Mouse (Mus musculus) ES-Bruce4 (cell line): ENCODE data around the gene Psmd9. TPM values are rescaled to one million over a fixed set of nuclear protein-coding genes. Genes with fewer than 3 reads are reported as not detected.

ENCODE experiments used
- H3K27ac ChIP-seq: 2 replicates; pipeline ENCODE4 v1.5.1; 2012; ENCODE audit warnings: low read length, inconsistent platforms; ENCODE audit not compliant: insufficient read depth
- H3K27me3 ChIP-seq: 2 replicates; pipeline ENCODE4 v1.6.1; 2012; ENCODE audit warnings: mild to moderate bottlenecking, low read length, inconsistent platforms; ENCODE audit not compliant: control insufficient read depth, poor library complexity, insufficient read depth, severe bottlenecking
- H3K36me3 ChIP-seq: 2 replicates; pipeline ENCODE4 v1.6.1; 2012; ENCODE audit warnings: inconsistent platforms, mild to moderate bottlenecking, low read length, moderate library complexity; ENCODE audit not compliant: control insufficient read depth, poor library complexity, insufficient read depth, severe bottlenecking
- H3K4me1 ChIP-seq: one replicate; pipeline ENCODE4 v1.8.1; 2011; ENCODE audit warnings: low read length; ENCODE audit not compliant: control insufficient read depth, insufficient read depth
- H3K4me3 ChIP-seq: 2 replicates; pipeline ENCODE4 v1.5.1; 2011; ENCODE audit warnings: low read depth, mild to moderate bottlenecking, low read length
- H3K9ac ChIP-seq: 2 replicates; pipeline ENCODE4 v1.6.1; 2012; ENCODE audit warnings: low read depth, mild to moderate bottlenecking, inconsistent platforms; ENCODE audit not compliant: poor library complexity, severe bottlenecking
- H3K9me3 ChIP-seq: replicated peaks from 2 replicates; pipeline ENCODE4 v1.6.1; 2012; ENCODE audit warnings: mild to moderate bottlenecking, low read length, inconsistent platforms; ENCODE audit not compliant: control insufficient read depth, poor library complexity, insufficient read depth, severe bottlenecking
- CTCF ChIP-seq: IDR thresholded peaks from one replicate; pipeline ENCODE4 v1.8.1; 2011; ENCODE audit warnings: low read depth, low read length
- EP300 ChIP-seq: IDR thresholded peaks from 2 replicates; pipeline ENCODE4 v1.6.1; 2011; ENCODE audit warnings: low read depth, low read length; ENCODE audit not compliant: insufficient read depth
- POLR2A ChIP-seq: IDR thresholded peaks from one replicate; pipeline ENCODE4 v1.8.1; 2011; ENCODE audit warnings: low read length; ENCODE audit not compliant: insufficient read depth
- polyA plus RNA-seq: library from polyadenylated mRNA; stranded (reverse); fragments of >200 nt; gene quantifications from 2 replicates; pipeline ENCODE4 v1.2.4, GENCODE M21; 2011; ENCODE audit warnings: low read depth; ENCODE audit not compliant: missing spikeins, insufficient read depth, insufficient read length

Gene Psmd9
- polyA plus RNA-seq, 1 experiment = 24.8 TPM

DNA sequence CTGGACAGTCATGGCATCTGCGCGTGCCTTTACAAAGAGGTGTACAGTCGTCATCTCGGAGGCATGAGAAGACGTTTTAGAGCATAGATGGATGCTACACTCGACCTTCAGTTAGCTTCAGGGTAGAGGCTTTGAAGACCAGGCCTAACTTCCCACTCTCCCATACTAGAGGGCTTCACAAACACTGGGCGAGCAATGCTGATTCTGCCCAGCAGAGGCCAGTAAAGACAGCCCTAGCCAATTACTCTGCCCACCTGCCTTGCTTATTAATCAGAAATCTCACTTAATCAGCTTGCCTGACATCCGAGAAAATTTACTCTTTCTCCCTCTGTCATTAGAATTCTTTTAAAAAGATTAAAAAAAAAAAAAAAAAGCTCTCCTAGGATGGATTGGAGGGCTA lies 116.0 kb downstream of the Psmd9 start:
- Histone ChIP-seq H3K4me1 (no peaks in the 10 kb centered on the region), H3K27ac (no peak overlapping the region), H3K27me3 (no peaks in the 10 kb centered on the region), H3K9ac (no peak overlapping the region), H3K4me3 (no peak overlapping the region), H3K9me3 (no peaks in the 10 kb centered on the region), H3K36me3 (no peaks in the 10 kb centered on the region)
- TF ChIP-seq CTCF (peak; percentile 59), POLR2A (no peak)

GRCm38 (mm10) chr5:123288079-123288478 lies 118.9 kb downstream of the Psmd9 start:
- H3K27ac ChIP-seq = no peak overlapping the region

DNA sequence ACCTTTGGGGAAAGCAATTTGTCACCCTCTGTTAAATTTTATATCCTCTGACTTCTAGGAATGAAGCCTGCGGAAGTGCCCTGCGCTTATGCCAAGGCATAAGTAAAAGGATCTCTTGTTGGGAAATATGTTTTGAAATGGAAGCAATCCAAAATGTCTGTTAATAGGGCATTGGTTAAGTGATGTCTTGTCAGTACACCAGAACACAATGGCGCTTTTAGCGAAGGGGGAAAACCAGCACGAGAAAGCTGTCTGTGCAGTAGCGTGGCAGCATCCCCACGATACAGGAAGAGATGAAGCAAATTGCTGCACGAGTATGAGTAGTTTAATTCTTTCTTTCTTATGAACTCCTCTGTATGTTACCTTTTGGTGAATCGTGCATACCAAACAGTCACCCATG lies 125.4 kb downstream of the Psmd9 start:
- TF ChIP-seq CTCF (no peak), POLR2A (no peak), EP300 (no peak)

More at GRCm38 (mm10) chr5:123288079-123288478, 118.9 kb downstream of the Psmd9 start:
- Histone ChIP-seq H3K27me3 (no peaks in the 10 kb centered on the region), H3K4me1 (no peaks in the 10 kb centered on the region), H3K9me3 (no peaks in the 10 kb centered on the region), H3K9ac (no peak overlapping the region), H3K4me3 (no peak overlapping the region), H3K36me3 (no peaks in the 10 kb centered on the region)
- TF ChIP-seq CTCF (peak; percentile 67), POLR2A (no peak), EP300 (no peak)

DNA sequence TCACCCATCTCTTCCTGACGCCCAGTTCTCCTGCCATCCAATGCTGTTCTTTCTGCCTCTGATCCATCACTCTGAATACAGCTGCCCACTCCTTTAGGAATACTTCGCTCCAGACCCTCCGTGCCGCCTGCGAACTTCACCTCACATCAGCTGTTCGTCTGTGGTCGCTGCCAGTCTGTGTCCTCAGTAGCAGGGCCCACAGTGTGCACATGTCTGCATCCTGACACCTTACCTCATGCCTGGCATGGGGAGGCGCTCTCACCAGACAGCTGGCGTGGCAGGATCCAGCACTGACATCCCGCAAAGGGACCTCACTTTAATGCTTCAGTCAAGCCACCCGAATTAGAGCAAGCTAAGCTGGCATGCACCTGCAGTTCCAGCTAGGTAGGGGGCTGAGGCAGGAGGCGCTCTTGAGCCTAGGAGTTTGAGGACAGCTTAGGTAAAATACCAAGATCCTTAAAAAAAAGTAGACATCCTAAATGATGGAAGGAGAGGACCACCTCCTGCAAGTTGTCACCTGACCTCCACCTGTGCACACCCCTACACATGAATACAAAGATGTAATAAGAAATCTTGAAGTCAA lies 127.1 kb downstream of the Psmd9 start:
- H3K4me3 ChIP-seq = no peak overlapping the region
- H3K27me3 ChIP-seq = no peaks in the 10 kb centered on the region
- no peak overlapping the region for H3K9ac ChIP-seq
- TF ChIP-seq POLR2A (no peak), CTCF (peak; percentile 60)
- H3K4me1 ChIP-seq = no peaks in the 10 kb centered on the region
- no peaks in the 10 kb centered on the region for H3K9me3 ChIP-seq
- H3K27ac ChIP-seq = no peak overlapping the region
- no peaks in the 10 kb centered on the region for H3K36me3 ChIP-seq

More for the DNA sequence above, 125.4 kb downstream of the Psmd9 start:
- H3K27ac ChIP-seq = no peak overlapping the region
- no peak overlapping the region for H3K4me3 ChIP-seq
- no peaks in the 10 kb centered on the region for H3K27me3 ChIP-seq
- no peaks in the 10 kb centered on the region for H3K36me3 ChIP-seq
- H3K9ac ChIP-seq = no peak overlapping the region
- H3K9me3 ChIP-seq = no peaks in the 10 kb centered on the region
- H3K4me1 ChIP-seq = no peaks in the 10 kb centered on the region

DNA sequence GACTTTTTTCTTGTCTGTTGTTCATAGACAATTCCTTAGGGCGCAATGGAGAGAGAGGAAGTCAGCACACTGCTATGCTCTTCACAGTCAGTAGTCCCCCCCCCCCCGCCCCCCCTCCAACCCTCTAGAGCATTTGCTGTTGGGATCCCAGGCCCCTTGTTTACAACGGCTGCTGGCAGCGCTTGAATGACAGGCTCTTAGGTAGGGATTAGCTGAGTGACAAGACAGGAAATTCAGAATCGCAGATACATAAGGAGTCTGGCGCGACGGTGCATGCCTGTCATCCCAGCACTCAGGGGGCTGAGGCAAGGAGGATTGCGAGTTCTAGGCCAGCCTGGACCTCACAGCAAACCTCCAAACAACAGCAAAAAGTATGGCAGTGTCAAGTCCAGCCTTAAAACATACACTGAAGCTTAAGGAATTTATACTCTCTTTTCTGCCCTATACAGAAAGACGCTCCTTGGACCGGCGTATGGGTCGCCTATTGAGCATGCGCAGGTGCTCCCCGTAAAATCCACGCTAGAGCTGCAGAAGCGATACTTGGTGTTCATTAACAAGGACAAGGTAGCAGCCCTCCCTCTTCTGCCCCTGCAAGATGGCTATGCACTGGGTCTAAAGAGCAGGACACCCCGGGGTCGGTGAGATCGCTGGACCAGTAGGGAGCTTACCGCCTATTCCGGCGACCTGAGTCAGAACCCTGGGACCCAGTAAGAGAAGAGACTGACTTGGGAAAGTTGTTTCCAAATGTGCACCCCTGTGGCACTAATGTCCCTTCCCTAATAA lies 128.0 kb downstream of the Psmd9 start:
- Histone ChIP-seq H3K36me3 (no peaks in the 10 kb centered on the region), H3K9me3 (no peaks in the 10 kb centered on the region), H3K27ac (no peak overlapping the region), H3K4me3 (no peak overlapping the region), H3K4me1 (no peaks in the 10 kb centered on the region), H3K9ac (no peak overlapping the region), H3K27me3 (no peaks in the 10 kb centered on the region)
- TF ChIP-seq EP300 = no peak
- TF ChIP-seq CTCF = no peak
- no peak for TF ChIP-seq POLR2A

- Histone ChIP-seq H3K9ac (no peak overlapping the region), H3K27ac (no peak overlapping the region), H3K4me3 (no peak overlapping the region), H3K27me3 (no peaks in the 10 kb centered on the region), H3K9me3 (no peaks in the 10 kb centered on the region), H3K36me3 (no peaks in the 10 kb centered on the region), H3K4me1 (no peaks in the 10 kb centered on the region)
- TF ChIP-seq CTCF = no peak
- TF ChIP-seq POLR2A = no peak
- no peak for TF ChIP-seq EP300
Measured at GRCm38 (mm10) chr5:123297830-123298229, 128.6 kb downstream of the Psmd9 start.
